Mouse (Mus musculus): ENCODE data around the gene Trim63.
"Not testable (repeated sequence)": the region's sequence is repeated elsewhere in the genome, so short reads cannot be mapped to it uniquely, and the experiment has no call there.

Trim63 gene

DNA sequence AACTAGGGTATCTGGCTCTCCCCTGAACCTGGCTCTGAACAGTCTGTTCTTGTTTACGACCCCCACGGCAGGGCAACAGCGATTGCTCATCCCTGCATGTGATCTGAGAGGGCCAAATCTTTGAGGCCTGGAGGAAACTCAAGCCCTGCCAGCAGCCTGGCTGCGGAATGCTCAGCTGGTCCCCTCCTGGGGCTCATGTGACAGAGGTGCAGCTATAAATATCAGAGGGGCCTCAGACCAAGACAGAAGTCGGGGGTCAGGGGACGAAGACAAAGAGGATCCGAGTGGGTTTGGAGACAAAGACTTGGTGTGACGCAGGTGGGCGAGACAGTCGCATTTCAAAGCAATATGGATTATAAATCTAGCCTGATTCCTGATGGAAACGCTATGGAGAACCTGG lies at the start of gene Trim63:
Gene Trim63 (plus strand): TSS at position 245 of the 400 bp plus-strand sequence.
- no peak for DNase-seq (ENCODE audit: low spot score in 2 of 2)

DNA sequence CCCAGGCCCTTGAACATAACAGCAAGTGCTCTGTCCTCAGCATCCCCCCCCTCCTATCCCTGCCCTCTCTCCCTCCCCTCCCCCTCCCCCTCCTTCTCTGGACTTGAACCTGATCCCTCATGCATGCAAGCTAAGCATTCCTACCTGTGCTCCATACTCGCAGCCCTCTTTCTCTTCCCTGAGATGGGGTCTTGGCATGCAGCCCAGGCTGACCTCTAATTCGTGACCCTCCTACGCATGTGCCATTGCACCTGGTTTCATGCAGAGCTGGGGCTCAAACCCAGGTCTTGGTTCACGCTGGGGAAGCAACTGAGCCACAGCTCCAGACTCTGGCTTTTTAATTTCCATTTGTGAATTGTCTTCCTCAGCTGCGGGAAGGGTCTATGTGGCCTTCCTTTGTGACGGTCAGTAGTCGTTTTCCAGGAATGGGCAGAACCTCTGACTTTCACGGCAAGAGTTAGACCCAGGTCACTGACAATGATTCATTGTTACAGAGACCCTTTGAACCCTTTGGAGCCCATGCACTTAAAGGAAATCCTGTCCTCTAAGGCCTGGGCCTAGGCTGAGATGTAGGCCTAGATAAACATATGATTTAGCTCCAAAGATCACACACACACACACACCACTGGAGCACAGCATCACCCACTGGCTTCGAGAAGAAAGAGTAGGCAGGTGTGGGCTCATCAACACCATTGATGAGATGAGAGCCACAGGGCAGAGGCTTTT lies 48.9 kb upstream of the Trim63 start:
- no peak for DNase-seq (ENCODE audit: low spot score in 2 of 2)

DNA sequence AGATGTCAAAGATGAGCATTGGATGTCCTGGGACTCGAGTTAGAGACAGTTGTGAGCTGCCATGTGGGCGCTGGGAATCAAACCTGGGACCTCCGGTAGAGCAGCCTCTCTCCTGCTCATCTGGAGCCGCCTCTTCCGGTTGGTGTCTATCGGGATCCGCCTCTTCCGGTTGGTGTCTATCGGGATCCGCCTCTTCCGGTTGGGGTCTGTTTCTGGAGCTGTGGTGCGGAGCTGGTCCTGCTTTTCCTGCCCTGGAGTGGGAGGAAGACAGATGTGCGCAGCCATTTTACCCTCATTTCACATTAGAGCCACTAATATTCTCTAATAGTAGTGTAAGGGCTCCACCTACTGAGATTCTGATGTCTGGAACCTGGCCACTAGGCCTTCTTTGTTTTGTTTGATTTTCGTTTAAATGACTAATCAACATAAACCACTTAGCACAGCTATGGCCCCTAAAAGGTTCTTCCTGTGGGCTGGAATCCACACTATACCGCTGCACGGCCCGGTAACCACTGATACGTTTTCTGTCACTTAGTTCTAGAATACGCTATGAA lies 46.7 kb upstream of the Trim63 start:
- no peak for DNase-seq (ENCODE audit: low spot score in 2 of 2)

DNA sequence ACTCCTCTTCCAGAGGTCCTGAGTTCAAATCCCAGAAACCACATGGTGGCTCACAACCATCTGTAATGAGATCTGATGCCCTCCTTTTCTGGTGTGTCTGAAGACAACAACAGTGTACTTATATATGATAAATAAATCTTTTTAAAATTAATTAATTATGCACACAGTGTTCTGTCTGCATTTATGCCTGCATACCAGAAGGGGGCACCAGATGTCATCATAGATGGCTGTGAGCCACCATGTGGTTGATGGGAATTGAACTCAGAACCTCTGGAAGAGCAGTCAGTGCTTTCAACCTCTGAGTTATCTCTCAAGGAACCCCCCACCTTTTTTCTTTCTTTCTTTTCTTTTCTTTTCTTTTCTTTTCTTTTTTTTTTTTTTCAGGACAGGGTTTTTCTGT lies 45.3 kb upstream of the Trim63 start:
- DNase-seq (ENCODE audit: low spot score in 2 of 2), result not testable (repeated sequence)

DNA sequence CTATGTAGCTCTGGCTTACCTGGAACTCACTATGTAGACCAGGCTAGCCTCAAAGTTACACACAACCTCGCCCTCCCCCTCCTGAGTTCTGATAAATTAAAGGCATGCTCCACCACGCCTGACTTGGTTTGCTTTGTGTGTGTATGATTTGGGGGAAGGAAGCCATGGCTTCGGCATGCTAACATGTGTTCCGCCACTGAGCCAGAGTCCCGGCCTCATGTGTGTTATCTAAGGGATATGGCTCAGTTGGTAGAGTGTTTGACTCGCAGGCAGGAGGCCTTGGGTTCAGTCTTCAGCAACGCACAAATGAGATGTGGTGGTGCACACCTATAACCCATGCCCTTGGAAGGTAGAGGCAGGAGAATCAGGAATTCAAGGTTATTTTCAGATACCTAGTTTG lies 42.9 kb upstream of the Trim63 start:
- no peak for DNase-seq (ENCODE audit: low spot score in 2 of 2)

DNA sequence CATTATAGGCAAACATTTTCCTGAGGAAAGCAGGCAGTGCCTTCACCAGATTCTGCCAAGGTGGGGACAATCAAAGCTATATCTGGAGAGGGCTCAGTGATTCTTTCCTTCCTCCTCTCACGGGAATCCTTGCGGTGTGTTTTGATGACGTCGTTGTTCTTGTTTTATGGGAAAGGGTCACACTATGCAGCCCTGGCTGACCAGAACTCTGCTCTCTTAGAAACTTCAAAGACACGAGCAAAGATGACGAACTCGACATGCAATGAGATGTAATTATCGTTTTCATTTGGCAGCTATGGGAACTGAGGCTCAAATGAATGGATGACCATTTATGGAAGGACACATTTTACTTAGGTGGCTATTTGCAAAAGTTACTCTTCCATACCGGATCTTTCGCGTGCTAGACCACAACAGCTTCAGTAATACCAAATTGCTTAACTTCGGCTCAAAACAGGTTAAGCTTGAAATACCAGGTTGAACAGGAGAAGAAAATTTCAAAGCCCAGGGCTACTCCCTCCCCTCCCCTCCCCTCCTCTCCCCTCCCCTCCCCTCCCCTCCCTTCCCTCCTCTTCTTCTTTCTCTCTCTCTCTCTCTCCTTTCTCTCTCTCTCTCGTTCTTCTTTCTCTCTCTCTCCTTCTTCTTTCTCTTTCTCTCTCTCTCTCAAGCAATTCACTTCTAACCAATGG lies 42.0 kb upstream of the Trim63 start:
- DNase-seq (ENCODE audit: low spot score in 2 of 2), result no peak

DNA sequence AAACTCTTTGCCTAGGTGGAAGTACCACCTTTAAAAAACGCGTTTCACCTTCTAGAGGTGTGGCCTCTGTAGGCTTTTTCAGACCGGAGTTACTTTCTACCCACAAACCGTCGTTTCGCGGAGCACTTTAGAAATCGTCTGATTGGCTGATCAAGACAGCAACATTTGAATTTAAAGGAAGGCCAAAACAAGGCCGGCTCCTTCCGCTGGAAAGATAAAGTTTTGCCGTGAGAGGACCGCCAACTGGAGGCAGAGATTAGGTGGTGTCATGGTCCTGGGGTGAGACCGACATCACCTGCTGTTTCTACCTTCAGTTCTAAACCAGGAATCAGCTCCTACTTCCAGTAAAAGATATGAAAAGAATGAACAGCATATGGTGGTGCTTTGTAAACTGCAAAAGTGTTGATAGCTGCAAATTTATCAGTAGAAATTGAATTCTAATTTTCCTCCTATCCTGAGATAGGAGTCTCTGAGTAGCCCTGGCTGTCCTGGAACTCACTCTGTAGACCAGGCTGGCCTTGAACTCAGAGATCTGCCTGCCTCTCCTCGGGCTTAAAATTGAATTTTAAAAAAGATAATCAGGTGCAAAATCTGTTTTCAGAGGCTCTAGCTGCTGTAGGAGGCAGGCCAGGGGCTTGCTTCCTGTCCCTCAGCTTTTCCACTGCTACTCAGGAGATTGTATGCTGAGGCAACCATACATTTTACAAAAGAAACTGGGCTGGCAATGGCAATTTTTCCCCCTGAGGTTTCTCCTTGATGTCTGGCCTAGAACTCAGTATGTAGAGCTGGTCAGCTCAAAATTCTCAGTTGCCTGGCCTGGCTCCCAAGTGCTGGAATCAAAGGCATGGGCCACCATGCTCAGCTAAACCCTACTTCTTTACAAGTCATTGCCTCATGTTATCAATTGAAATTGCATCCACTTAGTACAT lies 41.2 kb upstream of the Trim63 start:
- peak; percentile 78 to 84 for DNase-seq (ENCODE audit: low spot score in 2 of 2)

DNA sequence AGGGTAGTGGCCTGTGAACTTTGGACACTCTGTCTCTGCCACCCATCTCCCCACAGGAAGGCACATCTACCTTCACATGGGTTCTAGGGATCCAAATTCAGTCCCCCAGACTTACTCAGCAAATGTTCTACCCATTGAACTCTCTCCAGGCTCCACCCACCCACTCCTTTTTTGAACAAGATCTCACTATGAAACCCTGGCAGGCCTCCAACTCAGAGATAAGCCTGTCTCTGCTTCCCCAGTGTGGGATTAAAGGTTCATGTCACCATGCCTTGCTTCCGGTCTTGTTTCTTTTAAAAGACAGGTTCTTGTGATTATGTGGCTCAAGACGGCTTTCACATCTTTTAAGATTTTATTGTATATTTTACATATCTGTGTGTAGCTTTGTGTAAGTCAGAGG lies 30.0 kb upstream of the Trim63 start:
- DNase-seq (ENCODE audit: low spot score in 2 of 2), result peak; percentile 26 to 67

DNA sequence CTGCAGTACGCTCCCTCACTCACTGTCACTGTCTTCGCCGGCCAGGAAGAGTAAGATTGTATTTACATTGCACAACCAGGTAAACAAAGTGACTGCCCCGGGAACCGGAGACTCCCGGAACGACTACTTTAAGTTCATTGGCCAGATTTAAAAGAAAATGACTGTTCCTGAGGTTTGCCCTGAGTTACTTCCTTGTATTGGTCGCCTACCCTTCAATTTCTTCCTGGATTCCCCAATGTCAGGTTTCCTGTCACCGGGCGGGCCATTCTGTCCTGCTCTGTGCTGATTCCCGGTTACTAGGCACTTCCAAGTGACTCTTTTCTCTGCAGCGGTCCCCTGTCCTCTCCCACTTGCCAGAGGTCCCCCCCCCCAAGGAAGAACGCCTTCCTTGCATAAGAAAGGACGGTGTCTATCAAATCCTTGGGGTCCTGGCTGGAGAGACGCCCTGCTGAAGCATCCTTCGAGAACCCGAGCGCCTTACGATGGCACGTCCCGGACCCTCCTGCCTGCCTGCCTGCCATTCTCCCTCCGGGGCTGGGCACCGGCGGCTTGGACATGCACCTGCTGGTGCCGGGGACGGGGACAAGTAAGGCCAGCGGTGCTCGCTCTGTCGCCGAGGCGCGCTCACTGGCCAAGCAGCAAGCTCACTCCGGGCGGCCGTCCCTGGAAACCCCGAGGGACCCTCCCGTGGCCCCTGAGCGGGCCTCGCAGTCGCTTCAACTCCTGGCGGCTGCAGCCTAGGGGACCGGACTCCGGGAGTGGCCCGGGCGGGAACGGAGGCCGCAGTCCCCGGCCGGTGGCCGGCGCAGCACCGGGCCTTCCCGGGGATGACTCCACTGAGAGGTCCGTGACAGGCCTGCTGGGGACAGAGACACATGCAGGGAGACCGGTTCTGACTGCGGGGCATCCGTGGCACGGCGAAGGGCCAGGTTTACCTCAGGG lies 28.4 kb upstream of the Trim63 start:
- DNase-seq (ENCODE audit: low spot score in 2 of 2), result no peak

DNA sequence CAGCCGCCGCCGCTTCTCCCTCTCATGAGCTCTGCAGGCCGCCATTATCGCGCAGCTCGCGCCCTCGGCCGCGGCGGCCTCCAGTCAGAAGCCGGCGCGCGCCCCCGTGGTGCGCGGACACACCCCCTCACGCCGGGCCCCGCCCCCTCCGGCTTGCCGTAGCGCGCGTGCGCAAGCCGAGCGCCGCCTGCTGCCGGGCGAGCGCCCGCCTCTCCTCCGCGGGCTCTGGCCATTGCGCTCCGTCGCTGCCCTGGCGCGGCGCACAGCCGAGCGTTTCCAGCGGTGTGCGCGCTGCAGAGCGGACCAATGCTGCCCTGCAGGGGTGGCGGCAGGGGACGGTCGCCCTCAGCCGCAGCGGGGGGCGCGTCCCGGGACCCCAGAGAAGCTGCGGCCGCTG lies 27.8 kb upstream of the Trim63 start:
- peak; percentile 93 to 94 for DNase-seq (ENCODE audit: low spot score in 2 of 2)

DNA sequence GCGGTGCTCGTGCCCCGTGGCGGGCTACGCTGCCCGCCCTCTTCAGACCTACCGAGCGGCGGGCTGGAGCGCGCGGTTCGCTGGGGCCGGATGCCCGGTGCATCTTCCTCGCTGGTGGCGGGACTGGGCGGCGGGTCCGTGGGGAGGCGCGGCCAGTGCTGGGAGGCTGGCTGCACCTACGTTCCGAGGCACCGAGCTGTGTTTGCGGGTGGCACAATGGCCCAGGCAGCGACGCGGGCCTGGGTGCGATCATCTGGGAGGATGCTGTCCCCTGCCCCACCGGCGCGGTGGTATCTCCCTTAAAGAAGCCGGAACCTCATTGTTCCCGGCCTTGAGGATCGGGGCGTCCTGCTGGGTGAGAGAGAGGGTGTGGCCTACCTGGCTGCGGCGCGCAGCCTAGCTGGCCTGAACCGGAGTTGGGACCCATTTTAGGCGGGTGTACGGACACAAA lies 27.3 kb upstream of the Trim63 start, which contains the start of gene Pdik1l:
Gene Pdik1l (minus strand): TSS at position 321 of the 451 bp plus-strand sequence.
- peak; percentile 77 to 83 for DNase-seq (ENCODE audit: low spot score in 2 of 2)

DNA sequence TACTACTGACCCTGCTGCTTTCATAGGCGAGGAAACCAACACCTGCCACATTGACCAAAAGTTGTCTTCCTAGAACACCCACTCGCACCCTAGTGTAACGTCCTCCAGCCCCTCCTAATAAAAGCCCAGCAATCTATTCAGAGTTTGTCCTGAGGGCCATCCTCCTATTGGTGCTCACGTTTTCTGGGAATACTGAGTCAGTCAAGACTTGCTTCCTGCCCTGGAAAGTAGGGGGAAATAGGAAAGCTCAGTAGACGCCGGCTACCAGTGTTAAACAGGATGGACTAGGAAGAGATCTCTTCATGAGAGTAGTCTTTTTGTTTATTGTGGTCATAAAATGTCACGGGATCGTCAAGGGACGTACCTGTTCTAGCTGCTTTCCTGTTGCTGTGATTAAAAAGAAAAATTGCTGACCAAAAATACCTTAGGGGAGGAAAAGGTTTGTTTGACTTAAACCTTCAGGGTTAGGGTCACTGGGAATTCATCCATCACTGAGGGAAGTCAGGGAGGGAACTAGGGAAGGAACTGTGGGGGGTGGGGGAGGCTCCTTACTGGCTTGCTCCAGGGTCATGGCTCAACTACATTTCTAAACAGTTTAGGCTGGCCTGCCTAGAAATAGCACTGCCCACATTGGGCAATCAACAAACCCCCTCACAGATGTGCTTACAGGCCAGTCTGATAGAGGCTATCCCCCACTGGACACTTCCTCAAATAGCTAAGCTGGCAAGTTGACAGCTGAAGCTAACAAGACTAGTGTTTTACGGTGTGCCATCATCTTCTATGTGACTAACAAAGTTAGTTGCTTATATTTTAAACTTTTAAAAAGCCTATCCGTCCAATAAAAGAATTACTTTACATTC lies 26.3 kb upstream of the Trim63 start:
- no peak for DNase-seq (ENCODE audit: low spot score in 2 of 2)

DNA sequence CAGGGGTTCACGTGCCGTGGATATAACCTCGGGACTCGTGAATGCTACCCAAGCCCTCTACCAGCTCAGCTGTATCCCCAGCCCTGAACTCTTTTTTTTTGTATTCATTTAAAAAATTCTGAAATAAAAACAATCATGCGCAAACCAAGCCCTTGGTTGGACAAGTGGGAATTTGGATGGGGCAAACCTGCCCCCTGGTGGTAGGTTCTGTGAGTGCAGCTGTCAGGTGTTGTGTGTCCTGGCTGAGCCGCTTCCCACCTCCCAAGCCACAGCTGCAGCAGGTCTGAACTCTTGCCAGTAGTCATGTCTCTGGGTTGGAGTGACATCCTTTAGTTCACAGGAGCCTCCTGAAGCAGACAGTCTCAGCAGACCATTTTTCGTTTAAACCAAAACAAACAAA lies 22.9 kb upstream of the Trim63 start:
- DNase-seq (ENCODE audit: low spot score in 2 of 2), result peak; percentile 44 to 66

DNA sequence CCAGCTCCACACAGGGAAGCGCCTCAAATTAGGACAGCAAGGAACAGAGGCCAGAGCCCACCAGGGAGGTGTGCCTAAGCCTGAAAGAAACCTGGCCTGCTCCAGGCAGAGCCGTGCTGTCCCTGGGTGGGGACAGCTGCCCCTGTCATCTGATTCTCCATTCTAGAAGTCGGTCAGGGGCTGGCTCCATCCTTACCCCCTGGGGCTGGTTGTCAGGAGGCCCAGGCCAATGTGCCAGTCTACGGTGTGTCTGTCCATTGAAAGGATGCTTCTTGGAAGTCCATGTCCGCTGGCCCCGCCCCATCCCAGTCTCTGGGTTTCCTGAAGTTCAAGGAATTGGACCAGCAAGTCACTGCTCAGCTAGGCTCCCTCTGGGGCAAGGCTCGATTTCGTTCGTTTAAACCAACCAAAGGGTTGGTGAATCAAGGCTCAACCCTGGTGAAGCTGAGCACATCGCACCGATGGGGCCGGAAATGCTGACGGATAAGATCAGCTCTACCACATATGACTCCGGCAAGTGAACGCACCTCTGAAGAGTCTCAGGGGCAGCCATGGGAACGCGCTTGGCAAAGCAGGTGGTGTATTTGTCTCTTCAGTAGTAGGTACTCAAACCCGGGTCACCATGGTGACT lies 21.7 kb upstream of the Trim63 start:
- no peak for DNase-seq (ENCODE audit: low spot score in 2 of 2)

DNA sequence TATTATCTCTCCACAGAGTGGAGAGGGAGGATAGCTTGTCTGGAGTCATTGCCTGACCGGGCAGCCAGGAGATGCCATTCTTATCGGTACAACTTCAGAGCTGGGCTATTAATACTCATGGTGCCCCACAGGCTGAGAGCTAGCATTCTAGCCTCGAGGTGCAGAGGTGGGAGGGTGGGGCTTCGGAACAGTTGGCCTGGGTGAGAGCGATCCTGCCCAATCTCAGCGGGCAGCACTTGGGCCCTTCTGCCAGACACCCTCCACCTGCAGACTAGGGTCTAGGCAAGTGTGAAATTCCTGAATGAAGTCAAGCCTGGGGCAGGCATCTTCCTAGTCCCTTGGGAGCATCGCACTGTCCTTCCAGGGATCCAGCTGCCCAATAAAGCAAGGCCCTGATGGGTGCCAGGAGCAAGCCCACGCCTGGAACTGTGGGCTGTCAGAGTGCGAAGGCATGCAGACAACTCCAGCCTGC lies 21.2 kb upstream of the Trim63 start:
- no peak for DNase-seq (ENCODE audit: low spot score in 2 of 2)

DNA sequence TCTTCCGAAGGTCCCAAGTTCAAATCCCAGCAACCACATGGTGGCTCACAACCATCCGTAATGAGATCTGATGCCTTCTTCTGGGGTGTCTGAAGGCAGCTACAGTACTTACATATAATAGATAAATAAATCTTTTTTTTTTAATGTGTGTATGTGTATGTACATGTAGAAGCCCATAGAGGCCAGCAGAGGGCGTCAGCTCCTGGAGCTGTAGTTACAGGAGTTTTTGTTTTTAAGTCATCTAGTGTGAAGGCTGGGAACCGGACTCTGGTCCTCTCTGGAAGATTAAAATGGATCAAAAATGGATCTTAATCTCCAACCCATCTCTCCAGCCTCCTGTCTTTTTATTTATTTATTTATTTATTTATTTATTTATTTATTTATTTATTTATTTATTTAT lies 18.8 kb upstream of the Trim63 start:
- DNase-seq (ENCODE audit: low spot score in 2 of 2), result not testable (repeated sequence)

DNA sequence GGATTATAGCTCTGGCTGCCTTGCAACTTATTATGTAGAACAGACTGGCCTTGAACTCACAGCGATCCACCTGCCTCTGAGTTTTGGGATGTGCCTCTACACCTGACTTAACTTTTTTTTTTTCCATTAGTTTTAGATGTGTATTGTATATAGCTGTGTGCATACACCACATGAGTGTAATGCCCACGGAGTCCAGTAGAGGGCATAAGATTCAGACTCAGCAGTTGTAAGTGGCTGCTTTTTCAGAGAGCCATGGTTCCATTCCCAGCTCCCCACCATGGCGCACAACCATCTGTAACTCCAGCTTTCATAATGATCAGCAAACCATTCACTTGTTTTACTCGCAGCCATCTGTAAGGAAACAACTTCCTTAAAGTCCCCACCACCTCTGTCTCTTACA lies 18.4 kb upstream of the Trim63 start:
- DNase-seq (ENCODE audit: low spot score in 2 of 2), result no peak

DNA sequence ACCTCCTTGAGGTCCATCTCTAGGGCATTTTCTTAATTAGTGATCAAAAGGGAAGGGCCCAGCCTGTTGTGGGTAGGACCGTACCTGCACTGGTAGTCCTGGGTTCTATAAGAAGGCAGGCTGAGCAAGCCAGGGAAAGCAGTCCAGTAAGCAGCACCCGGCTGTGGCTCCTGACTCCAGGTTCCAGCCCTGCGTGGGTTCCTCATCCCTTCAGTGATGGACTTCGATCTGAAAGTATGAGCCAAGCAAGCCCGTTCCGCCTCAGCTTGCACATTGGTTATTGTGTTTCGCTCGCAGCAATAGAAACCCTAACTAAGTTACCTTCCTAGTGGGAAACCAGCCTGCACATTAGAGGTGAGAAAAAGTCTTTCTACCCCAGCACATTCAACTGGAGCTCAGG lies 17.6 kb upstream of the Trim63 start:
- no peak for DNase-seq (ENCODE audit: low spot score in 2 of 2)

Measured in spleen, postnatal 36 days (tissue).